In genomic region chr10:44653761-44654160, GRCm38 (mm10) we compare ENCODE assay signal across 16 mouse cellular contexts.
DNase-seq lines count a peak whose midpoint lies in the region.
"Had no signal": no experiment of that assay in that cellular context is flagged by ENCODE, and none has a peak within 500 bp of the region (broad histone marks: within the 10 kb centered on the region; RNA-seq: fewer than 3 reads in every experiment).

No protein-coding gene starts in this region.

- DNase-seq in cerebellum, postnatal 25 days, result peak; percentile 20 to 57
- DNase-seq in cerebellum, adult 18-20 months, result no peak
- DNase-seq in kidney, postnatal 10 days, result peak; percentile 18
- DNase-seq in kidney, postnatal 36 days, result no peak
- DNase-seq in lung, postnatal 10 days, result peak; percentile 23
- DNase-seq in lung, adult 18-20 months, result no peak
- DNase-seq in NIH3T3 (ENCODE audit: low read depth), result peak; percentile 4
- DNase-seq: B cell, adult 2 months; gastrocnemius, postnatal 10 days; heart, adult 18-20 months; kidney, adult 18-20 months; kidney, postnatal 25 days; layer of hippocampus, adult 9-11 months; liver, embryonic 13.5 days; spleen, adult 18-20 months; thymus, adult 2 months had no signal

Comparison
In these comparisons a context has a peak if more than half of its experiments do, and no peak if none do; other contexts are left out.
1. DNase-seq: peak in cerebellum, postnatal 25 days (2 of 2), kidney, postnatal 10 days (single experiment), lung, postnatal 10 days (single experiment) and NIH3T3 (single experiment); none in cerebellum, adult 18-20 months (0 of 2), kidney, postnatal 36 days (0 of 2) and lung, adult 18-20 months (0 of 2).